Mouse (Mus musculus) midbrain, embryonic 16.5 days (tissue): ENCODE data around the gene Smoc1. TPM values are rescaled to one million over a fixed set of nuclear protein-coding genes. Genes with fewer than 3 reads are reported as not detected.

Experiments used
- ATAC-seq: fragments of 200-750 bp; cut with Nextera tagmentation; 2 replicates; pipeline ENCODE4 v1.8.0; 2017; ENCODE audit warnings: moderate TSS enrichment
- H3K27ac ChIP-seq: fragments of 300-500 bp; sonication (generic); 2 replicates; pipeline ENCODE4 v1.5.1; 2014; ENCODE audit warnings: mild to moderate bottlenecking, low read length, mixed read lengths
- H3K27me3 ChIP-seq: fragments of 300-500 bp; sonication (generic); 2 replicates; pipeline ENCODE4 v1.6.1; 2014; ENCODE audit warnings: low read depth, low read length, mixed read lengths; ENCODE audit not compliant: control insufficient read depth, insufficient read depth
- H3K36me3 ChIP-seq: fragments of 300-500 bp; sonication (generic); 2 replicates; pipeline ENCODE4 v1.6.1; 2014; ENCODE audit warnings: mild to moderate bottlenecking, low read length, moderate library complexity, mixed read lengths; ENCODE audit not compliant: control insufficient read depth, insufficient read depth
- H3K4me1 ChIP-seq: fragments of 300-500 bp; sonication (generic); 2 replicates; pipeline ENCODE4 v1.6.1; 2014; ENCODE audit warnings: mild to moderate bottlenecking, low read length, mixed read lengths; ENCODE audit not compliant: control insufficient read depth, insufficient read depth
- H3K4me2 ChIP-seq: fragments of 300-500 bp; sonication (generic); 2 replicates; pipeline ENCODE4 v1.6.1; 2014; ENCODE audit warnings: mild to moderate bottlenecking, low read length, mixed read lengths
- H3K4me3 ChIP-seq: fragments of 300-500 bp; sonication (generic); 2 replicates; pipeline ENCODE4 v1.5.1; 2014; ENCODE audit warnings: low read depth, mild to moderate bottlenecking, low read length, moderate library complexity, mixed read lengths
- H3K9ac ChIP-seq: fragments of 300-500 bp; sonication (generic); 2 replicates; pipeline ENCODE4 v1.6.1; 2014; ENCODE audit warnings: low read depth, low read length, mixed read lengths
- H3K9me3 ChIP-seq: fragments of 300-500 bp; sonication (generic); replicated peaks from 2 replicates; pipeline ENCODE4 v1.6.1; 2014; ENCODE audit warnings: mild to moderate bottlenecking, low read length, mixed read lengths; ENCODE audit not compliant: control insufficient read depth, poor library complexity, severe bottlenecking
- whole genome bisulfite sequencing: fragments of 180-500 bp; shearing (Covaris S2); extraction: QIAGEN DNeasy Blood & Tissue Kit; methylation state at CpG from one replicate; pipeline ENCODE4 v1.1.7; 2014; 5-methylcytosine and 5-hydroxymethylcytosine counted together
- polyA plus RNA-seq: library from polyadenylated mRNA; unstranded; fragments of >200 nt; fragmentation: Nextera tagmentation; extraction: Ambion mirVana; gene quantifications from 2 replicates; pipeline ENCODE4 v1.2.1, GENCODE M21; 2015

Gene Smoc1
- polyA plus RNA-seq, 1 experiment from 2014 or later: 29.0 TPM

- no peaks in the 10 kb centered on the region for H3K9me3 ChIP-seq
- 82% methylated on average over 2 of the region's 2 CpGs for WGBS
- no peaks in the 10 kb centered on the region for H3K36me3 ChIP-seq
These were observed 143.5 kb downstream of the Smoc1 start for GRCm38 (mm10) chr12:81170076-81170475.

GRCm38 (mm10) chr12:81173011-81173410 is 146.4 kb downstream of the Smoc1 start:
- 97% methylated on average over 3 of the region's 3 CpGs for WGBS
- Histone ChIP-seq H3K9me3 (no peaks in the 10 kb centered on the region), H3K4me2 (no peak overlapping the region), H3K27ac (no peak overlapping the region), H3K27me3 (no peaks in the 10 kb centered on the region), H3K4me3 (no peak overlapping the region), H3K36me3 (no peaks in the 10 kb centered on the region), H3K9ac (no peak overlapping the region), H3K4me1 (no peaks in the 10 kb centered on the region)
- no peak for ATAC-seq

More at GRCm38 (mm10) chr12:81170076-81170475, 143.5 kb downstream of the Smoc1 start:
- no peak overlapping the region for H3K27ac ChIP-seq
- no peaks in the 10 kb centered on the region for H3K27me3 ChIP-seq
- peaks cover 5% of the 10 kb centered on the region for H3K4me1 ChIP-seq
- no peak overlapping the region for H3K9ac ChIP-seq
- ATAC-seq: no peak
- no peak overlapping the region for H3K4me3 ChIP-seq
- no peak overlapping the region for H3K4me2 ChIP-seq

GRCm38 (mm10) chr12:81173893-81174292 is 147.3 kb downstream of the Smoc1 start:
- H3K27me3 ChIP-seq: no peaks in the 10 kb centered on the region
- ATAC-seq: no peak
- no peak overlapping the region for H3K4me3 ChIP-seq
- H3K9me3 ChIP-seq: no peaks in the 10 kb centered on the region
- H3K4me2 ChIP-seq: no peak overlapping the region
- H3K36me3 ChIP-seq: no peaks in the 10 kb centered on the region
- H3K9ac ChIP-seq: no peak overlapping the region
- 91% methylated on average over 4 of the region's 4 CpGs for WGBS
- no peaks in the 10 kb centered on the region for H3K4me1 ChIP-seq
- no peak overlapping the region for H3K27ac ChIP-seq

GRCm38 (mm10) chr12:81175252-81175651 is 148.6 kb downstream of the Smoc1 start:
- ATAC-seq: no peak
- Histone ChIP-seq H3K9ac (no peak overlapping the region), H3K27ac (no peak overlapping the region), H3K27me3 (no peaks in the 10 kb centered on the region), H3K4me1 (no peaks in the 10 kb centered on the region), H3K36me3 (no peaks in the 10 kb centered on the region), H3K4me2 (no peak overlapping the region), H3K4me3 (no peak overlapping the region), H3K9me3 (no peaks in the 10 kb centered on the region)
- 61% methylated on average over 9 of the region's 9 CpGs for WGBS

- no peak overlapping the region for H3K4me2 ChIP-seq
- H3K4me1 ChIP-seq: no peaks in the 10 kb centered on the region
- 53% methylated on average over 3 of the region's 3 CpGs for WGBS
- H3K4me3 ChIP-seq: no peak overlapping the region
- H3K36me3 ChIP-seq: no peaks in the 10 kb centered on the region
- H3K27ac ChIP-seq: no peak overlapping the region
- H3K9ac ChIP-seq: no peak overlapping the region
- H3K27me3 ChIP-seq: no peaks in the 10 kb centered on the region
- ATAC-seq: no peak
- H3K9me3 ChIP-seq: no peaks in the 10 kb centered on the region
These were observed 155.5 kb downstream of the Smoc1 start for GRCm38 (mm10) chr12:81182073-81182472.

- H3K27ac ChIP-seq: no peak overlapping the region
- no peak overlapping the region for H3K9ac ChIP-seq
- no peak for ATAC-seq
- H3K4me1 ChIP-seq: no peaks in the 10 kb centered on the region
- H3K9me3 ChIP-seq: no peaks in the 10 kb centered on the region
- H3K4me2 ChIP-seq: no peak overlapping the region
- H3K27me3 ChIP-seq: no peaks in the 10 kb centered on the region
- no peaks in the 10 kb centered on the region for H3K36me3 ChIP-seq
- 94% methylated on average over 2 of the region's 2 CpGs for WGBS
- H3K4me3 ChIP-seq: no peak overlapping the region
These were observed 158.4 kb downstream of the Smoc1 start for GRCm38 (mm10) chr12:81184967-81185366.

- no peak overlapping the region for H3K4me3 ChIP-seq
- no peak overlapping the region for H3K27ac ChIP-seq
- WGBS: 97% methylated on average over 4 of the region's 4 CpGs
- no peak overlapping the region for H3K4me2 ChIP-seq
- no peaks in the 10 kb centered on the region for H3K36me3 ChIP-seq
- H3K27me3 ChIP-seq: no peaks in the 10 kb centered on the region
- no peaks in the 10 kb centered on the region for H3K4me1 ChIP-seq
- no peak for ATAC-seq
- H3K9me3 ChIP-seq: no peaks in the 10 kb centered on the region
- H3K9ac ChIP-seq: no peak overlapping the region
These were observed 159.5 kb downstream of the Smoc1 start for GRCm38 (mm10) chr12:81186081-81186480.

GRCm38 (mm10) chr12:81186668-81187067 is 160.1 kb downstream of the Smoc1 start:
- Histone ChIP-seq H3K27me3 (no peaks in the 10 kb centered on the region), H3K27ac (no peak overlapping the region), H3K9me3 (no peaks in the 10 kb centered on the region), H3K4me1 (no peaks in the 10 kb centered on the region), H3K36me3 (no peaks in the 10 kb centered on the region), H3K4me3 (no peak overlapping the region), H3K9ac (no peak overlapping the region), H3K4me2 (no peak overlapping the region)
- 90% methylated on average over 3 of the region's 3 CpGs for WGBS
- ATAC-seq: no peak

- H3K27ac ChIP-seq: no peak overlapping the region
- WGBS: 80% methylated on average over 3 of the region's 3 CpGs
- no peak overlapping the region for H3K4me2 ChIP-seq
- no peaks in the 10 kb centered on the region for H3K27me3 ChIP-seq
- H3K4me3 ChIP-seq: no peak overlapping the region
- no peak for ATAC-seq
- H3K9me3 ChIP-seq: no peaks in the 10 kb centered on the region
- no peaks in the 10 kb centered on the region for H3K4me1 ChIP-seq
- H3K9ac ChIP-seq: no peak overlapping the region
- no peaks in the 10 kb centered on the region for H3K36me3 ChIP-seq
These were observed 161.8 kb downstream of the Smoc1 start for GRCm38 (mm10) chr12:81188423-81188822.

GRCm38 (mm10) chr12:81188996-81189395 is 162.4 kb downstream of the Smoc1 start:
- 94% methylated on average over 4 of the region's 4 CpGs for WGBS
- no peak overlapping the region for H3K27ac ChIP-seq
- no peaks in the 10 kb centered on the region for H3K27me3 ChIP-seq
- no peaks in the 10 kb centered on the region for H3K9me3 ChIP-seq
- no peaks in the 10 kb centered on the region for H3K36me3 ChIP-seq
- H3K4me3 ChIP-seq: no peak overlapping the region
- H3K4me2 ChIP-seq: no peak overlapping the region
- no peak overlapping the region for H3K9ac ChIP-seq
- ATAC-seq: no peak
- H3K4me1 ChIP-seq: no peaks in the 10 kb centered on the region
